Mouse (Mus musculus) liver, embryonic 15.5 days (tissue): Measurements from ENCODE around the gene Socs3. TPM values are rescaled to one million over a fixed set of nuclear protein-coding genes. Genes with fewer than 3 reads are reported as not detected.

Experiments
- ATAC-seq: fragments of 200-750 bp; cut with Nextera tagmentation; 2 replicates; pipeline ENCODE4 v1.8.0; 2017; ENCODE audit warnings: moderate number of reproducible peaks, mild to moderate bottlenecking, moderate library complexity; ENCODE audit not compliant: insufficient read depth
- H3K27ac ChIP-seq: fragments of 300-500 bp; sonication (generic); replicated peaks from 2 replicates; pipeline ENCODE4 v1.5.1; 2015; ENCODE audit warnings: mild to moderate bottlenecking, inconsistent platforms
- H3K27me3 ChIP-seq: fragments of 300-500 bp; sonication (generic); 2 replicates; pipeline ENCODE4 v1.6.1; 2015; ENCODE audit warnings: mild to moderate bottlenecking, inconsistent platforms
- H3K36me3 ChIP-seq: fragments of 300-500 bp; sonication (generic); replicated peaks from 2 replicates; pipeline ENCODE4 v1.6.1; 2015; ENCODE audit warnings: moderate library complexity, mild to moderate bottlenecking, inconsistent platforms
- H3K4me1 ChIP-seq: fragments of 300-500 bp; sonication (generic); replicated peaks from 2 replicates; pipeline ENCODE4 v1.6.1; 2015; ENCODE audit warnings: inconsistent platforms
- H3K4me2 ChIP-seq: fragments of 300-500 bp; sonication (generic); 2 replicates; pipeline ENCODE4 v1.6.1; 2015; ENCODE audit warnings: moderate library complexity, mild to moderate bottlenecking, inconsistent platforms
- H3K4me3 ChIP-seq: fragments of 300-500 bp; sonication (generic); replicated peaks from 2 replicates; pipeline ENCODE4 v1.5.1; 2015; ENCODE audit warnings: mild to moderate bottlenecking, inconsistent platforms
- H3K9ac ChIP-seq: fragments of 300-500 bp; sonication (generic); 2 replicates; pipeline ENCODE4 v1.6.1; 2015; ENCODE audit warnings: moderate library complexity, mild to moderate bottlenecking, inconsistent platforms
- H3K9me3 ChIP-seq: fragments of 300-500 bp; sonication (generic); replicated peaks from 2 replicates; pipeline ENCODE4 v1.6.1; 2016; ENCODE audit warnings: inconsistent platforms
- WGBS: fragments of 180-500 bp; shearing (Covaris S2); methylation state at CpG from one replicate; pipeline ENCODE4 v1.1.7; 2015; ENCODE audit warnings: mixed read lengths; ENCODE audit not compliant: insufficient replicate concordance; 5-methylcytosine and 5-hydroxymethylcytosine counted together
- polyA plus RNA-seq: library from polyadenylated mRNA; unstranded; fragments of >200 nt; fragmentation: Nextera tagmentation; extraction: Ambion mirVana; gene quantifications from 2 replicates; pipeline ENCODE4 v1.2.1, GENCODE M21; 2015

The Socs3 gene
- polyA plus RNA-seq, 1 experiment from 2014 or later, result 7.5 TPM

DNA sequence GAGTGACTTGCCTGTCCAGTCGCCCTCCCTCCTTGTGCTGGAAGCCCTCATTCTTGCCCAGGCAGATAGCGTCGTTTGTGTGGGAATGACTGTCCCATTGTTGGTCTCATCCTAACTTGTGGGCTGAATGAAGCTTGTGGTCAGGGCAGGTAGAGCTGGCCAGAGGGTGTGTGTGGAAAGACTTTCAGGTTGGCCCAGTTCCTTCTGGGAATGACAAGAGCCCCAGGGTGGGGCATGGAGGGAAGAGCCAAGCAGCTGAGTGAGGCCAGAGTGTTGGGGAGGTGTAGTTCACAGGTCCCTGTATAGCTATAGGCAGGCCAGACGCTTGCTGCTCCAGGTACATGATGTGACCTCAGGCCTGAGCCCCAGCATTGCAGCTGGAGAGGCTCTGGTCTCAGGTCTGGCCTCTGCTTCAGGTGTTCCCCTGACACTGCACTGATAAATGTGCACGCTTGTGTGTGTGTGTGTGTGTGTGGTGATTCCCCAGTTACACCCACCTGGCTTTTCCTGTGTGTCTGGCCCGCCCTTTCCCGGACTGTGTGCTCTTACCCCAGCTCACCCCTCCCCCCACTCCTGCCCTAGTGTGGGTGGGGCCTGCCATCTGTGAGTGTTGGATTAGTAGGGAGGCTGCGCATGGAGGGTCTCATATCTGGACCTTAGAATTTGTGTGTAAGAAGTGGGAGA is 37.8 kb upstream of the Socs3 start:
- Histone ChIP-seq H3K9ac (no peak overlapping the region), H3K4me3 (no peak overlapping the region), H3K27me3 (no peaks in the 10 kb centered on the region), H3K4me2 (peak overlapping the region; percentile 10; the same call in 1 of the 2 replicates), H3K36me3 (peaks cover 61% of the 10 kb centered on the region), H3K9me3 (no peaks in the 10 kb centered on the region), H3K27ac (peak overlapping the region; percentile 59; the same call in 1 of the 2 replicates), H3K4me1 (peaks cover 57% of the 10 kb centered on the region)
- 45% methylated on average over 8 of the region's 8 CpGs for WGBS
- ATAC-seq, result peak; percentile 62

DNA sequence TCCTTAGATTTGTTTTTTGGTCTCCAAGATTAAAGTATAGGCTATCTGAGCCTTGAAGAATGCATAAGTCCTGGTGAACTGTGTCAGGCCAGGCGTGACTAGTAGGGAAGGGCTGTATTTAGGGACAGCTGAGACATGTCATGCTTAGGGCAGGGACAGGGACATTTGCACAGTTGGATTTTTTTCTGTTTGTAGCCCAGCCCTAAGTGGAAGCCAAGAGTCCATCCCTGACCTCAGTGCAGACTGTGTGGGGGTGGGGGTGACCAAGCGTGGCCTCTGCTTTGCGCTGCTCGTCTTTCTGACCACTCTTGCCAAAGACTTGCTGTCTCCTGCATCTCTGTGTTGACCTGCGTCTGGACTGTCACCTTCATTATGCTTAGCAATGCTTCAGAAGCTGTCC is 34.4 kb upstream of the Socs3 start:
- peaks cover 62% of the 10 kb centered on the region for H3K4me1 ChIP-seq
- no peak overlapping the region for H3K4me3 ChIP-seq
- WGBS, result 80% methylated on average over 5 of the region's 5 CpGs
- no peak for ATAC-seq
- no peaks in the 10 kb centered on the region for H3K27me3 ChIP-seq
- no peak overlapping the region for H3K9ac ChIP-seq
- H3K4me2 ChIP-seq, result no peak overlapping the region
- H3K9me3 ChIP-seq, result no peaks in the 10 kb centered on the region
- H3K36me3 ChIP-seq, result peaks cover 75% of the 10 kb centered on the region
- no peak overlapping the region for H3K27ac ChIP-seq

DNA sequence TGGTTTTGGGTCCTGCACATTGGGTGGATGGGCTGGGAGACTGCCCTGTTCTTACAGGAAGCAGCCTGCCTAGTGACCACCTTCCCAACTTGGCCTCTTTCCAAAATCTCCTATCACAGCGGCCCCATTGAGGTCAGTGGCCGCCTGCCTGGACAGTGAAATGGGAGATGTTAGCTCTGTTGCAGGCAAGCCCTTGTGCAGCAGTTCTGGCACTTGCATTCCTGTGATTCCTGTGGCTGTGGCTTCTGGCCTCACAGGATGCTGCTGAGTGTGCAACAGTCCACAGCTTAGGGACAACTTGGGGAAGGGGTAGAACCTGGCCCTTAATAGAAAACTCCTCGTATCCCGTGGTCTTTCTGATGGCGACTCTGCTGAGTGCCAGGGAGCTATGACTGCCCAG is 33.9 kb upstream of the Socs3 start:
- 66% methylated on average over 5 of the region's 5 CpGs for WGBS
- H3K4me3 ChIP-seq, result no peak overlapping the region
- no peaks in the 10 kb centered on the region for H3K27me3 ChIP-seq
- H3K4me2 ChIP-seq, result no peak overlapping the region
- no peaks in the 10 kb centered on the region for H3K9me3 ChIP-seq
- H3K36me3 ChIP-seq, result peaks cover 77% of the 10 kb centered on the region
- H3K27ac ChIP-seq, result peak overlapping the region; percentile 29; the same call in 1 of the 2 replicates
- no peak for ATAC-seq
- no peak overlapping the region for H3K9ac ChIP-seq
- peaks cover 62% of the 10 kb centered on the region for H3K4me1 ChIP-seq

DNA sequence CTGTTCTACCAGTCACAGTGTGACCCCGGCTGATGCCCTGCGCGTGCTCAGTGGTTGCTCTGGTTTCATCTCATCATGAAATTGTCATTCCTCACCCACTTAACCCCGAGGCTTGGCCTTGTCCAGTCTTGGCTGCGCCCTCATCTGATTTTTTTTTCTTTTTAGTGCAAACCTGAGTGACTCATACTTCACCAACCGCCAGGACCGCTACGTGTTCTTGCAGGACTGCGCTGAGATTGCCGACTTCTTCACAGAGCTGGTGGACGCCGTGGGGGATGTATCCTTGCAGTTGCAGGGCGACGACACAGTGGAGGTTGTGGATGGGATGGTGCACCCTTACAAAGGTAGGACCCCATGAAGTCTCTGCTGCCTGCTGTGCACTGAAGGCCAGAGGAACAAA is 33.3 kb upstream of the Socs3 start:
- Histone ChIP-seq H3K27me3 (no peaks in the 10 kb centered on the region), H3K4me1 (peaks cover 62% of the 10 kb centered on the region), H3K9me3 (no peaks in the 10 kb centered on the region), H3K9ac (no peak overlapping the region), H3K4me3 (no peak overlapping the region), H3K36me3 (peaks cover 82% of the 10 kb centered on the region), H3K27ac (peak overlapping the region; percentile 29; the same call in 1 of the 2 replicates), H3K4me2 (no peak overlapping the region)
- ATAC-seq, result no peak
- WGBS, result 87% methylated on average over 14 of the region's 14 CpGs

DNA sequence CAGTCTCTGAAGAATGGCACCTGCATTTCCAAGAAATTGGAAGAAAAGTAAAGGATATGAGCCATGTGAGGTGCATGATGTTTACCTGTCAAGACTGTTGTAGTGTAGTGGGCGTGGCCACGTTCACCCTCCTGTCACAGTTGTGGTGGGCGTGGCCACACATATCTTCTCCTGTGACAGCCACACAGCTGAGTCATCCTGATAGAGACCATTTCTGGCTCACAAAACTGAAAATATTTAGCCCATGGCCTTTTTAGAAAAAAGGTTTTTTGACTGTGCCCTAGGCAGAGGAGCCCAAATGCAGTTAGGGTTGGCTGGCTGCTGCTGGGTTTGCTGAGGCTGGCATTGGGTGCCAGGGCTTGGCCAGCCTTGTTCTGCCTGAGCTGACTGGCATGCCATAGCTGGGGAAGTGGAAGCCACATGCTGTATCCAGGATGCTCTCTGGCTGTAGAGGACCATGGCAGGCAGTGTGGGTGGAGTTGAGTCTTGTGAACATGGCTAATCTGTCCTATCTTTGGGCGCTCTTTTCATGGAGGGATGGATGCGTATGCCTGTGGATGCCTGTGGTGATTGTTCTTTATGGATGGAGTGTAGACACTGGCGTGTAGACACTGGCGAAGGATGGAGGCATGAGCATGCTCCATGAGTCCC is 30.8 kb upstream of the Socs3 start:
- peak overlapping the region; percentile 61 for H3K9ac ChIP-seq
- peaks cover 74% of the 10 kb centered on the region for H3K36me3 ChIP-seq
- ATAC-seq, result peak; percentile 88
- WGBS, result 51% methylated on average over 7 of the region's 7 CpGs
- peak overlapping the region; percentile 100 for H3K27ac ChIP-seq
- H3K4me2 ChIP-seq, result peak overlapping the region; percentile 72
- H3K27me3 ChIP-seq, result no peaks in the 10 kb centered on the region
- H3K4me3 ChIP-seq, result peak overlapping the region; percentile 39
- no peaks in the 10 kb centered on the region for H3K9me3 ChIP-seq
- H3K4me1 ChIP-seq, result peaks cover 54% of the 10 kb centered on the region

DNA sequence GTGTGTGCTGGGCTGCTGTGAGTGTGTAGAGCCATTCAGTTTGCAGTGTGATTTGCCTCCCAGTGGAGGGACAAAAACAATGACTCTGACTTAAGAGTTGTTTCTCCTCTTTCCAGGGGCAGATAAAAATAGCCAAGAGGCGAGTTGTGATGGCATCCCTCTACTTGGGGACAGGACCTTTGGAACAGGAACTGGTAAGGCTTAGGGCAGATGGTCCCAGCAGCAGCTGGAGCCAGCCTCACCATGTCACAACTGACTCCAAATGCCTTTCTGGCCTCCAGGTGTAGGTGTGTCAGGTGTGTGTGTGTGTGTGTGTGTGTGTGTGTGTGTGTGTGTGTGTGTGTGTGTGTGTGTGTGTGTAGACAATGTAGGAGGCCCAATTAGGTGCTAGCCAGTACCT is 30.2 kb upstream of the Socs3 start:
- peak; percentile 10; the same call in 1 of the 2 replicates for ATAC-seq
- peak overlapping the region; percentile 19; the same call in 1 of the 2 replicates for H3K9ac ChIP-seq
- H3K36me3 ChIP-seq, result peaks cover 68% of the 10 kb centered on the region
- no peak overlapping the region for H3K4me3 ChIP-seq
- peak overlapping the region; percentile 72 for H3K4me2 ChIP-seq
- H3K4me1 ChIP-seq, result peaks cover 60% of the 10 kb centered on the region
- H3K27ac ChIP-seq, result peak overlapping the region; percentile 100
- WGBS, result 20% methylated on average over 1 of the region's 1 CpGs
- H3K9me3 ChIP-seq, result no peaks in the 10 kb centered on the region
- no peaks in the 10 kb centered on the region for H3K27me3 ChIP-seq

DNA sequence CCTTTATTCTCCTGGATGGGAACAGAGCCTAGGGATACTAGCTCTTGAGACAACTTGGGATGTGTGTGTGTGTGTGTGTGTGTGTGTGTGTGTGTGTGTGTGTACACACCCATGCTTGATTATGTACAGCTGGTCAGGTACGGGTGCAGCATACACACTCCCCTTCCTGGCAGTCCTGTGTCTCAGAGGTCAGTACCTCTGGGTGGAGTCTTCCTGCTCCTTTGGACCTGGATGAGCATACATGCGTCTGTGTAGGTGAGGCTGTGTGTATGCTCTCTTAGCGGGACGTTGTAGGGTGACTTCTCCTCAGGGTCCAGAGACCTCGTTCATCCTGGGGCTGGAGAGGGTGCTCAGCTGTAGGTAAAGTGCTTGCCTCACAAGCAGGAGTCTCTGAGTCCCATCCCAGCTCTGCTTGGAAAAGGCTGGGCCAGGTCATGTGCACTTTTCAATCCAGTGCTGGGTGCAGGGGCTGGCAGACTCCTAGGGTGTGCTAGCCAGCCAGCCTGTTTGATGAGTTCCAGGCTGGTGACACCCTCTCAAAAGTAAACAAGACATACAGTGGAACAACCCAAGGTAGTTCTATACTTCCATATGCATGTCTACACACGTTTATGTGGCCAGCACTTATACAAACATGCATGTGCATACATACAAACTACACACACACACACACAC is 29.6 kb upstream of the Socs3 start:
- Histone ChIP-seq H3K27ac (peak overlapping the region; percentile 100), H3K4me1 (peaks cover 67% of the 10 kb centered on the region), H3K36me3 (peaks cover 61% of the 10 kb centered on the region)

DNA sequence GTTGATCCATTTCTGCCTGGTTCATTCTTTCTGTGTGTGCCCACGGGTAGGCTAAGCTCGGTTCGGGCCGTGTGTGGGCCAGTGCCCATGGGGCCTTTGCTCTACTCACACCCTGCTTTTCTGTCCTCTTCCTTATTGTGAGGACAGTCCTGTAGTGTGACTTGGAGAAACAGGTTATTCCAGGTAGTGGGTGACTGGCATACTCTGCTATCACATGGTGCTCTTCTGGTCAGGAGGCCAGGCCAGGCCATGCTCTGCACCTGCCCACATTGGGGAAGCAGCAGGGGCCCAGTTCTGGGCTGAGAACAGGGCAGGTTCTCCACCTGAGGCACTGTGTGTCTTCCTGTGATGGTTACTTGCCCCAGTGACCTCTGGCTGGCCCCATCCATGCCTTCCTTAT is 28.5 kb upstream of the Socs3 start:
- Histone ChIP-seq H3K4me1 (peaks cover 71% of the 10 kb centered on the region), H3K4me3 (no peak overlapping the region), H3K27me3 (no peaks in the 10 kb centered on the region), H3K9me3 (no peaks in the 10 kb centered on the region), H3K36me3 (peaks cover 51% of the 10 kb centered on the region), H3K4me2 (no peak overlapping the region), H3K9ac (no peak overlapping the region), H3K27ac (peak overlapping the region; percentile 100)
- no peak for ATAC-seq
- 86% methylated on average over 4 of the region's 4 CpGs for WGBS

More for the DNA sequence above, 29.6 kb upstream of the Socs3 start:
- H3K4me3 ChIP-seq, result no peak overlapping the region
- no peak for ATAC-seq
- H3K4me2 ChIP-seq, result no peak overlapping the region
- no peaks in the 10 kb centered on the region for H3K27me3 ChIP-seq
- 72% methylated on average over 6 of the region's 6 CpGs for WGBS
- H3K9me3 ChIP-seq, result no peaks in the 10 kb centered on the region
- peak overlapping the region; percentile 19; the same call in 1 of the 2 replicates for H3K9ac ChIP-seq

DNA sequence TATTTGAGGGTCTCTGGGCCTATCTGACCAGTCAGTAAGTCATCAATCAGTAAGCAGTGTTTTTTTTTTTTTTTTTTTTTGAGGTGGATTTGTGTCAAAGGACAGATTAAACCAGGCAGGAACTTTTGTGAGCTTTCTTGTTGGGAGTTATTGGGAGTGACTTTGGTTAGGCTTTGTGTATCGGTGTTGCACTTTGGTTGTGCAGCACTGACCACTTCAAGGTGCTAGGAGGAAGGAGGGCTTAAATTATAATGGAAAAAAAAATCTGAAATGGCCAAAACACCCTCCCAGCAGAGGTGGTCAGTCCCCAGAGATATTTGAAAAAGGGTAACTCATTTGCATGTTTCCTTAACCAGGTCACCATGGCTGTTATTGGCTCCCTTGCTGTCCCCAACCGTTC is 27.2 kb upstream of the Socs3 start:
- no peak overlapping the region for H3K9ac ChIP-seq
- H3K36me3 ChIP-seq, result peaks cover 40% of the 10 kb centered on the region
- ATAC-seq, result no peak
- 88% methylated on average over 2 of the region's 2 CpGs for WGBS
- H3K27me3 ChIP-seq, result no peaks in the 10 kb centered on the region
- H3K27ac ChIP-seq, result no peak overlapping the region
- H3K4me1 ChIP-seq, result peaks cover 83% of the 10 kb centered on the region
- no peaks in the 10 kb centered on the region for H3K9me3 ChIP-seq
- no peak overlapping the region for H3K4me3 ChIP-seq
- H3K4me2 ChIP-seq, result no peak overlapping the region

DNA sequence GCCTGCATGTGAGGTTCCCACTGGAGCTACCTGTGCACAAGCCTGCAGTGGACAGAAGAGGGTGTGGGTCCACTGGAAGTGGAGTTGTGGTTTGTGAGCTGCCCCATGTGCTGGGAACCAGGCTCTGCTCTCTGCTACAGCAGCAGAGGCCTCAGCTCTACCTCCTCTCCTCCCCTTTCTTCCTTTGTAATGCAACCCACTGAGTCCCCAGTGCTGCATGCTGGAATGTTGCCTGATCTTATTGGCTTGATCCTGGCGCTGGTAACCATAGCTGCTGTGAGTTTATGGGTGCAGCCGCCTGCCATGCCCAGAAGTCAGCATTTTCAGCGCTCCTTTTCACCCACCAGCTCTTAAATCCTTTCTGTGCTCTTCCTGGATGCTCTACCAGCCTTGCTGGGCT is 26.2 kb upstream of the Socs3 start:
- H3K4me1 ChIP-seq, result peaks cover 83% of the 10 kb centered on the region
- H3K4me2 ChIP-seq, result no peak overlapping the region
- no peak overlapping the region for H3K9ac ChIP-seq
- H3K27me3 ChIP-seq, result no peaks in the 10 kb centered on the region
- 62% methylated on average over 3 of the region's 3 CpGs for WGBS
- 0 out of 2 replicates have a peak overlapping the region, but pooled peaks have one; percentile 14 for H3K27ac ChIP-seq
- peaks cover 29% of the 10 kb centered on the region for H3K36me3 ChIP-seq
- no peaks in the 10 kb centered on the region for H3K9me3 ChIP-seq
- H3K4me3 ChIP-seq, result no peak overlapping the region
- ATAC-seq, result no peak

DNA sequence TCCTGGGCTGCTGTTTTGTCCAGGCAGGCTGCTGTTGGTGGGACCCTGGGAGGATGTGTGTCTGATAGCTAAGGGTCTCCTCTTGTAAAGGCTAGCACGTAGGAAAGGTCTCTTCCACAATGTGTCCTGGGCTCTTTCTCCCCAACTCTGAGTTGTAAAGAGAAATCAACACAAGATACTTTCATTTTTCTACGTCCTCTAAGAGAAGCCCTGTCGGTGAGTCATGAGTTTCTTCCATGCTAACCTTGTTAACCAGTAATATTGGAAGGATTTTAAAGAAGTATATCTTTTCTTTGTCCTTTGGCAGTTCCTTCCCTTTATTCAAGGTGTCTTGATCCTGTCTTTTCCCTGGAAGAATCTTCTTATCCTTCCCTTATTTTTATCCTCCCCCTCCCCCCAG is 25.8 kb upstream of the Socs3 start:
- no peak for ATAC-seq
- Histone ChIP-seq H3K36me3 (peaks cover 25% of the 10 kb centered on the region), H3K4me2 (no peak overlapping the region), H3K4me3 (no peak overlapping the region), H3K9me3 (no peaks in the 10 kb centered on the region), H3K4me1 (peaks cover 83% of the 10 kb centered on the region), H3K27ac (0 out of 2 replicates have a peak overlapping the region, but pooled peaks have one; percentile 14), H3K27me3 (no peaks in the 10 kb centered on the region), H3K9ac (no peak overlapping the region)
- WGBS, result 62% methylated on average over 3 of the region's 3 CpGs
